Mouse (Mus musculus): ENCODE results near the gene Ankrd49. TPM values are rescaled to one million over a fixed set of nuclear protein-coding genes. Genes with fewer than 3 reads are reported as not detected.

Gene Ankrd49
- polyA plus RNA-seq, 1 experiment from 2014 or later: 24.6 TPM

DNA sequence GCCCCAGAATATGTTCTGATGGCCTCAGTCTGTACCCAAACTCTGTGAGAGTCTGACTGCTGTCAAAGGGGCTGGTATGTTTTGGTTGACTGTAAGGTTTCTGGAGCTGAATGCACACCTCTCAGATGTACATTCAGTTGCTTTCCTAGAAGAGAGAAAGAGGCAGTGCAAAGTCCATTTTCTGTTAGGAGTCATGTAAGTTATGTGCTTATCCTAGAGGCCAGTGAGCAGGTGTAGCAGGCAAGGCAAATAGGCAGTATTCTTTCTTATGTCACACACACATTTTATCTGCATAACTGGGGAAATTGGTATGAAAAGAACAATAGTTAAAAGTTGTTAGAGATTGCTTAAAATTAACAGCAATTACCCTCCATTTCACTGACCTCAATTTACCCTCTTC, 30.7 kb downstream of the Ankrd49 start:
- Histone ChIP-seq H3K27ac (ENCODE audit: low read depth, low read length) (no peak overlapping the region), H3K9ac (ENCODE audit: low read depth, low read length) (no peak overlapping the region), H3K9me3 (ENCODE audit: control insufficient read depth) (no peaks in the 10 kb centered on the region), H3K4me1 (replicated peaks; ENCODE audit: control insufficient read depth, insufficient read depth, low read length) (0 out of 2 replicates have a peak, but pooled peaks cover 6% of the 10 kb centered on the region), H3K27me3 (replicated peaks; ENCODE audit: control insufficient read depth, insufficient read depth, low read length) (no peaks in the 10 kb centered on the region), H3K36me3 (ENCODE audit: control insufficient read depth, insufficient read depth) (no peaks in the 10 kb centered on the region), H3K4me2 (replicated peaks; ENCODE audit: low read depth) (no peak overlapping the region), H3K4me3 (ENCODE audit: low read depth, low read length) (no peak overlapping the region)
- peak; percentile 16; the same call in 1 of the 2 replicates for TF ChIP-seq CTCF (IDR thresholded peaks at IDR 0.05; ENCODE audit: low read depth)
- ATAC-seq: peak; percentile 71

DNA sequence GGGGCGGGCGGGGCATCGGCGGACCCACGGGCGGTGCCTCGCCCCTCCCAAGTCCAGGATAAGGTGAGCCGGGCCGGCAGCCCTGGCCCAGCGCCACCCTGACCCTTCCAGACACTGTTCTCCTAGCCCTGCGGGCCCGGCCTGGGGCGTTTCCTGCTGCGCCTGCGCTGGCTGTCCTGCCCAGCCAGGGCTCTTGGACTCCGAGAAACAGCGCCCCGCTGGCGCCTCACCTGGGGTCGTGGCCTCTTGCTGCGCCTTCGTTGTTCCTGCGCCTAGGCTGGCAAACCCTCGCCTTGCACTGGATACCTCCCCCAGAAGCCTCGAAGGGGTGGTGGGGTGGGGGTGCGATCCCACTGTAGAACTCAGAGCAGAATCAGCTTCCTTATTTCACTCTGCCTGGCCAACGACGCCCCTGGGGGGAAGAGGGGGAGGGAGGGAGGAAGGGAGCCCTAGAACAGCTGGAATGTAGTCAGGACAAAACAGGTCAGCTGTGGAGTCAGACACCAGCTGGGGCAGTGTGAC, 32.6 kb downstream of the Ankrd49 start, which contains the start of gene Fut4:
TSS of gene Fut4 (minus strand) at position 393 of the 522 bp plus-strand sequence.
- Histone ChIP-seq H3K9me3 (ENCODE audit: control insufficient read depth) (no peaks in the 10 kb centered on the region), H3K4me3 (ENCODE audit: low read depth, low read length) (peak within 1 kb of the TSS; percentile 52), H3K36me3 (ENCODE audit: control insufficient read depth, insufficient read depth) (no peaks in the 10 kb centered on the region), H3K27ac (ENCODE audit: low read depth, low read length) (peak within 1 kb of the TSS; percentile 50), H3K27me3 (replicated peaks; ENCODE audit: control insufficient read depth, insufficient read depth, low read length) (no peaks in the 10 kb centered on the region), H3K4me1 (replicated peaks; ENCODE audit: control insufficient read depth, insufficient read depth, low read length) (0 out of 2 replicates have a peak, but pooled peaks cover 6% of the 10 kb centered on the region), H3K4me2 (replicated peaks; ENCODE audit: low read depth) (peak within 1 kb of the TSS; percentile 97), H3K9ac (ENCODE audit: low read depth, low read length) (peak within 1 kb of the TSS; percentile 71)
- no peak for TF ChIP-seq CTCF (IDR thresholded peaks at IDR 0.05; ENCODE audit: low read depth)
- under 1% methylated on average over 26 of the region's 28 CpGs for WGBS
- ATAC-seq: peak; percentile 67

DNA sequence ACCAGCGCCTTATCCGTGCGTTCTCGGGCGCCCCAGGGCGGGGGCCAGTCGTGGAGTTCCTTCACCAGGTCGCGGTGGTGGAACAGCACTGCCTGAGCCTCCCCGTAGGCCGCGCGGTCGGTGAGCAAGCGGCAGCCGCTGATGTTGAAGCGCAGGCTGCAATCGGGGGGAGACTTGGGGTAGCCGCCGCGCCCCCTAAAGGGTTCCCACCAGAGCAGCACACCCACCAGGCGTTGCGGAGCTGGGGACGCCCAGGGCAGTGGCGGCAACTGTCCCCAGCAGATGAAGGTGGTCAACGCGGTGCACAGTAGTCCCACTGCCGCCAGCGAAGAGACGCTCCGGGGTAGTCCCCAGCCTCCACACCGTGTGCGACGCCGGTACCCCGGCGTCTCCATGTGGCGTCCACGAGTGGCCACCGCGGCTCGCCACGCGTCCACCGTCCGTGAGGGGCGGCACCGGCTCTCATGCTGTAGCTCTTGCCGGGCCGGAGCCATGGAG, 33.1 kb downstream of the Ankrd49 start:
- H3K36me3 ChIP-seq (ENCODE audit: control insufficient read depth, insufficient read depth): no peaks in the 10 kb centered on the region
- H3K9me3 ChIP-seq (ENCODE audit: control insufficient read depth): no peaks in the 10 kb centered on the region
- peak overlapping the region; percentile 52 for H3K4me3 ChIP-seq (ENCODE audit: low read depth, low read length)
- WGBS: under 1% methylated on average over 50 of the region's 50 CpGs
- ATAC-seq: peak; percentile 53
- no peaks in the 10 kb centered on the region for H3K27me3 ChIP-seq (replicated peaks; ENCODE audit: control insufficient read depth, insufficient read depth, low read length)
- peak overlapping the region; percentile 50 for H3K27ac ChIP-seq (ENCODE audit: low read depth, low read length)
- H3K4me1 ChIP-seq (replicated peaks; ENCODE audit: control insufficient read depth, insufficient read depth, low read length): 0 out of 2 replicates have a peak, but pooled peaks cover 6% of the 10 kb centered on the region
- TF ChIP-seq CTCF (IDR thresholded peaks at IDR 0.05; ENCODE audit: low read depth): no peak
- peak overlapping the region; percentile 97 for H3K4me2 ChIP-seq (replicated peaks; ENCODE audit: low read depth)
- H3K9ac ChIP-seq (ENCODE audit: low read depth, low read length): peak overlapping the region; percentile 71

DNA sequence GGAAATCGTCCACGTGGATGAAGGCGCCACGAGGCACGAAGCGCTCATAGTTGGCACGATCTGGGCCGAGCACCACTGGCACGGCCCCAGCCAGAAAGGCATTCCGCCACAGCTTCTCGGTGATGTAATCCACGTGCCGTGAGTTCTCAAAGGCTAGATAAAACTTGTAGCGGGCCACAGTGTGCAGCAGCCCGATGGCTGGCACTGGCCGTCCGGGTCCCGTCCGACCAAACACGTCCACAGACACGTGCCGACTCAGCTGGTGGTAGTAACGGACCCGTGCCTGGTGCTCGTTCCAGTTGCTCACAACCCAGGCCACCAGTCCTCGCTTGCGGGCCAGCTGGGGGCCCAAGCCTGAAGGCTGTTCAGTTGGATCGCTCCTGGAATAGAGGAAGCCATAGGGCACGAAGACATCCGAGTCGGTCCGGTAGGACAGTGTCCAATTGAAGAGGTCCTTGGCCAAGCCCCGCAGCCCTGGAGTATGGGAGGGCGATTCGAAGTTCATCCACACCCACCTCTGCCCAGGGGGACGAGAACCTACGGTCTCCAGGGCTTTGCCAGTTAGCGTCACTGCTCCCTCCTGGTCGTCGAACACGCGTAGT, 33.7 kb downstream of the Ankrd49 start:
- TF ChIP-seq CTCF (IDR thresholded peaks at IDR 0.05; ENCODE audit: low read depth): no peak
- 67% methylated on average over 41 of the region's 42 CpGs for whole genome bisulfite sequencing
- H3K27me3 ChIP-seq (replicated peaks; ENCODE audit: control insufficient read depth, insufficient read depth, low read length): no peaks in the 10 kb centered on the region
- ATAC-seq: no peak
- H3K9ac ChIP-seq (ENCODE audit: low read depth, low read length): peak overlapping the region; percentile 71
- peak overlapping the region; percentile 52 for H3K4me3 ChIP-seq (ENCODE audit: low read depth, low read length)
- H3K4me1 ChIP-seq (replicated peaks; ENCODE audit: control insufficient read depth, insufficient read depth, low read length): 0 out of 2 replicates have a peak, but pooled peaks cover 6% of the 10 kb centered on the region
- H3K9me3 ChIP-seq (ENCODE audit: control insufficient read depth): no peaks in the 10 kb centered on the region
- no peak overlapping the region for H3K27ac ChIP-seq (ENCODE audit: low read depth, low read length)
- peak overlapping the region; percentile 97 for H3K4me2 ChIP-seq (replicated peaks; ENCODE audit: low read depth)
- no peaks in the 10 kb centered on the region for H3K36me3 ChIP-seq (ENCODE audit: control insufficient read depth, insufficient read depth)

DNA sequence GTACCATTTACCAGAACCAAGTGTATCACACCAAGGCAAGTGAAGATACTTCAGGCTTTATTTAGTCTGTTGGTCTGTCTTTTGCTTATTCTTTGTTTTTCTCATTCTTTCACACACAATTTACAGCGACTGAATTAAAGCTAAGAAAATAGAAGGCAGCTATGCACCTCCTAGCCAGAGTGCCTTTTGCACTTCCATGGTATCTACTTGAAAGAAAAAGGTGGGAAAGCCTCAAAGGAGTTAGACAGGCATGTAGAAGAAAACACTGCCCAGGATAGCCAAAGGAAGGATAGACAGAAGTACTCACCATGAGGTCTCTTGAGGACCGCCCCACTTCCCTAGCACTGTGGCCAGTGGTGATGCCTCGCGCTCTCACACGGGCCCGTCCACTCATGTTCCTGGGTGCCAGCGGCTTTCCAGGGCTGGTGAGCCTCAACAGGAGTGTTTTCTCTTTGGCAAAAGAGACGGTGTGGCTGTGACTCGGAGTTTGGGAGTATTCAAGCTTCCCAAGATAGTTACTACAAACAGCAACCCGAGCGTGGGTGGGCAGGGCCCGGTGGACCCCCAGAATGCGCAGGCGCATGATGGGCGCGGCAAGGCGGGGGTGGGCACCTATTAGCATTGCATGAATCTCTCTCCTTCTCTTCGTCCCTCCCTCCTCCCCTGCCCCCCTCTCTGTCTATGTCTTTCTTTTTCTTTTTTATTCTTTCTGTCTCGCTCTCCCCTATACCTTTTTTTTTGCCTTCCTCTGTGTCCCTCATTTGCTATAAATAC, 44.3 kb downstream of the Ankrd49 start, which contains the start of gene Piwil4:
TSS of gene Piwil4 (minus strand) at position 583 of the 774 bp plus-strand sequence.
- H3K9me3 ChIP-seq (ENCODE audit: control insufficient read depth): no peaks in the 10 kb centered on the region
- no peak within 1 kb of the TSS for H3K4me3 ChIP-seq (ENCODE audit: low read depth, low read length)
- WGBS: 87% methylated on average over 19 of the region's 19 CpGs
- no peak within 1 kb of the TSS for H3K9ac ChIP-seq (ENCODE audit: low read depth, low read length)
- H3K36me3 ChIP-seq (ENCODE audit: control insufficient read depth, insufficient read depth): no peaks in the 10 kb centered on the region
- H3K4me2 ChIP-seq (replicated peaks; ENCODE audit: low read depth): no peak within 1 kb of the TSS
- H3K27me3 ChIP-seq (replicated peaks; ENCODE audit: control insufficient read depth, insufficient read depth, low read length): no peaks in the 10 kb centered on the region
- no peak within 1 kb of the TSS for H3K27ac ChIP-seq (ENCODE audit: low read depth, low read length)
- ATAC-seq: no peak
- no peak for TF ChIP-seq CTCF (IDR thresholded peaks at IDR 0.05; ENCODE audit: low read depth)
- 0 out of 2 replicates have a peak, but pooled peaks cover 3% of the 10 kb centered on the region for H3K4me1 ChIP-seq (replicated peaks; ENCODE audit: control insufficient read depth, insufficient read depth, low read length)

Data from intestine, postnatal 0 days (tissue).